Mouse (Mus musculus) stomach, postnatal 0 days (tissue): ENCODE measurements around the gene Fam78b.

ENCODE experiments used
- CTCF ChIP-seq: IDR thresholded peaks from 2 replicates; pipeline ENCODE4 v1.5.1; 2016; ENCODE audit warnings: antibody characterized with exemption, low read depth, mild to moderate bottlenecking, moderate library complexity
- EP300 ChIP-seq: optimal IDR thresholded peaks from 2 replicates; pipeline ENCODE3; 2016; ENCODE audit warnings: antibody characterized with exemption

DNA sequence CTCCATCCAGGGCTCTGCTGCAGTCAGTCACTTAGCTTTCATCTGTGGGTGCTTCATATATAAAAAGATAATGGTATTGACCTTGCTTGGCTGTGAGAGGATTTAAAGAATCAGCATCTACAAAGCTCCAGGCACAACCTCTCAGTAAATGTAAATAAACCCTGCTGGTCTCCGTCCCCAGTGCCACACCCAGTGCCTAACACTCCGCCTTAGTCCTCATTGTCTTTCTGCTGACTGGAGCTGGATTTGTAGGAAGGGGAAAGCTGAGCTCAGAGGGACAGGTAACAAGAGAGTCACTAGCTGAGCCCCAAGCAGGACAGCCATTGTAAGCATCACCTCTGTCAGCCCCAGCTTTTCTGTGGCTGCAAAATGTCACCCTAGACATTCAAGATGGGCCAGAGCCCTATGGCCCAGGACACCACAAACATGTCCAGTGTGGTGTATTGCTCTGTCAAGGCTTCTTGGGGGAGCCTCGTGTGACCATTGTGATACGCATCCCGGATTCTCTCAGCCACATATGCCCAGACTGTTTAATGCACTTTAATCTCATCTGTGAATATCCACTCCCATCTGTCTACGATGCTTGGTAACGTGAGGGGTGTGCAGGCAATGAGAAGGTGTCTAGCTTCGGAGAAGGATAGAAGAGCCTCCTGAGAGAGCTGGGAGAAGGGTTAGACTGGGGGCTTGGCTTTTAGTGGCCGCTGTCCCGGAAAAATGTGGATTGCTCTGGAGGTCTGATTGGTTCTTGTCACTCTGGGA is 45.1 kb downstream of the Fam78b start:
- TF ChIP-seq CTCF (no peak), EP300 (no peak)
